Mouse (Mus musculus) embryonic facial prominence, embryonic 15.5 days (tissue): ENCODE data around the gene Hamp. TPM values are rescaled to one million over a fixed set of nuclear protein-coding genes. Genes with fewer than 3 reads are reported as not detected.

Source experiments
- ATAC-seq: fragments of 200-750 bp; cut with Nextera tagmentation; 2 replicates; pipeline ENCODE4 v1.8.0; 2017; ENCODE audit warnings: low read depth, moderate TSS enrichment; ENCODE audit not compliant: insufficient number of reproducible peaks, low FRiP score, low TSS enrichment
- H3K27ac ChIP-seq: fragments of 300-500 bp; sonication (generic); replicated peaks from 2 replicates; pipeline ENCODE4 v1.5.1; 2015; ENCODE audit warnings: mild to moderate bottlenecking, inconsistent platforms
- H3K27me3 ChIP-seq: fragments of 300-500 bp; sonication (generic); 2 replicates; pipeline ENCODE4 v1.6.1; 2015; ENCODE audit warnings: inconsistent platforms
- H3K36me3 ChIP-seq: fragments of 300-500 bp; sonication (generic); 2 replicates; pipeline ENCODE4 v1.6.1; 2015; ENCODE audit warnings: mild to moderate bottlenecking, inconsistent platforms
- H3K4me1 ChIP-seq: fragments of 300-500 bp; sonication (generic); 2 replicates; pipeline ENCODE4 v1.6.1; 2015; ENCODE audit warnings: inconsistent platforms
- H3K4me2 ChIP-seq: fragments of 300-500 bp; sonication (generic); replicated peaks from 2 replicates; pipeline ENCODE4 v1.6.1; 2015; ENCODE audit warnings: mild to moderate bottlenecking, inconsistent platforms
- H3K4me3 ChIP-seq: fragments of 300-500 bp; sonication (generic); replicated peaks from 2 replicates; pipeline ENCODE4 v1.5.1; 2015; ENCODE audit warnings: mild to moderate bottlenecking, inconsistent platforms
- H3K9ac ChIP-seq: fragments of 300-500 bp; sonication (generic); 2 replicates; pipeline ENCODE4 v1.6.1; 2015; ENCODE audit warnings: inconsistent platforms
- H3K9me3 ChIP-seq: fragments of 300-500 bp; sonication (generic); replicated peaks from 2 replicates; pipeline ENCODE4 v1.6.1; 2016; ENCODE audit warnings: inconsistent platforms
- WGBS: fragments of 180-500 bp; shearing (Covaris S2); methylation state at CpG from one replicate; pipeline ENCODE4 v1.1.7; 2015; 5-methylcytosine and 5-hydroxymethylcytosine counted together
- polyA plus RNA-seq: library from polyadenylated mRNA; unstranded; fragments of >200 nt; fragmentation: Nextera tagmentation; extraction: Ambion mirVana; gene quantifications from 2 replicates; pipeline ENCODE4 v1.2.1, GENCODE M21; 2015

The Hamp gene
- not detected in 2 replicates for polyA plus RNA-seq

- peaks cover 13% of the 10 kb centered on the region for H3K36me3 ChIP-seq
- ATAC-seq: no peak
Measured at GRCm38 (mm10) chr7:30943909-30944635, at the start of gene Hamp. Hamp (minus strand) TSS chr7:30944032.

GRCm38 (mm10) chr7:30992148-30992547 is 48.3 kb upstream of the Hamp start:
- Histone ChIP-seq H3K4me3 (no peak overlapping the region), H3K4me2 (no peak overlapping the region), H3K4me1 (peaks cover 6% of the 10 kb centered on the region; the same call in 1 of the 2 replicates), H3K9me3 (peaks cover 8% of the 10 kb centered on the region; the same call in 1 of the 2 replicates), H3K27me3 (no peaks in the 10 kb centered on the region), H3K27ac (no peak overlapping the region), H3K9ac (no peak overlapping the region), H3K36me3 (no peaks in the 10 kb centered on the region)
- ATAC-seq: no peak
- WGBS: 77% methylated on average over 5 of the region's 5 CpGs

More at GRCm38 (mm10) chr7:30943909-30944635, at the start of gene Hamp:
- no peak within 1 kb of the TSS for H3K4me2 ChIP-seq
- no peaks in the 10 kb centered on the region for H3K27me3 ChIP-seq
- H3K4me1 ChIP-seq: no peaks in the 10 kb centered on the region
- H3K4me3 ChIP-seq: no peak within 1 kb of the TSS
- H3K27ac ChIP-seq: no peak within 1 kb of the TSS
- WGBS: 52% methylated on average over 9 of the region's 9 CpGs
- H3K9ac ChIP-seq: no peak within 1 kb of the TSS
- no peaks in the 10 kb centered on the region for H3K9me3 ChIP-seq

GRCm38 (mm10) chr7:30988519-30989162 is 44.8 kb upstream of the Hamp start:
- Histone ChIP-seq H3K36me3 (no peaks in the 10 kb centered on the region), H3K4me2 (no peak overlapping the region), H3K9me3 (no peaks in the 10 kb centered on the region), H3K27ac (no peak overlapping the region), H3K27me3 (no peaks in the 10 kb centered on the region), H3K4me1 (no peaks in the 10 kb centered on the region), H3K4me3 (no peak overlapping the region), H3K9ac (no peak overlapping the region)
- no peak for ATAC-seq
- WGBS: 84% methylated on average over 4 of the region's 4 CpGs

DNA sequence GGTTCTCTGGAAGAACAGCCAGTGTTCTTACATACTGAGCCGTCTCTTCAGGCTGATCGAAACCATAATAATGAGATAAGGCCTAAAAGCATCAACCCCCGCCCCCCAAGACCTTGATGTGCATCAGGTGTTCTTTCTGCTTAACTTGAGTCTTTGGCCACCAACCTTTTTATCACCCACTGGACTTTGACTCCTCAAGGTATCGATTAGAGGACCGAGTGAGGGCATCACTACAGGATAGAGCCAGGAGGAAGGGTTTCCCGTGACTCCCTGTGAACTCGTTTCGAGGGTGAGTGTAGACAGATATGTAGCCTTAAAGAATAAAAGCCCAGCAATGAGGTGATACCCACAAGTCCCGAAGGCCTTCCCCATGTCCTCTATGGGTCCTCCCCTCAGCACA is 41.5 kb upstream of the Hamp start:
- H3K9me3 ChIP-seq: no peaks in the 10 kb centered on the region
- no peak overlapping the region for H3K4me2 ChIP-seq
- no peaks in the 10 kb centered on the region for H3K36me3 ChIP-seq
- WGBS: 83% methylated on average over 9 of the region's 9 CpGs
- no peaks in the 10 kb centered on the region for H3K4me1 ChIP-seq
- H3K4me3 ChIP-seq: no peak overlapping the region
- no peaks in the 10 kb centered on the region for H3K27me3 ChIP-seq
- ATAC-seq: no peak
- H3K9ac ChIP-seq: no peak overlapping the region
- no peak overlapping the region for H3K27ac ChIP-seq

DNA sequence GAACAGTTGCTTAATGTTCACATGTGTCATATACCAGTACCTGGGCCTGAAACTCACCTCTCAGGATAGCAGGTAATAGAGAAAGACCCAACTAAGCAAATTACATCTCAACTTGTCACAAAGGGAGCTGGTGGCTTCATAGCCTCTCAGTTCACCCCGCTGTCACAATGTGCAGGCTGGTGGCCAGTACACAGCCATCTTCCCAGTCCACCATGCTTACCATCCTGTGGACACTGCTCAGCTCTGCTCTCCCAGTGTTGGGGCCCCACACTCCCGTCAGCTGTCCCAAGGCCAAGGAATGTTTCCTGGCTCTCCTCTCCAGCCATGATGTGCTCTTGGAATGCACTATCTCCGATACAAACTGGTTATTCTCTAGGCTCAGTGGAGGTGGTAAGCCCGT is 37.9 kb upstream of the Hamp start:
- ATAC-seq: no peak

GRCm38 (mm10) chr7:30973501-30974289 is 29.9 kb upstream of the Hamp start, which contains the start of gene Fam187b:
Fam187b (plus strand) TSS chr7:30973790.
- H3K4me1 ChIP-seq: peaks cover 6% of the 10 kb centered on the region
- WGBS: under 1% methylated on average over 37 of the region's 37 CpGs
- H3K4me2 ChIP-seq: peak within 1 kb of the TSS; percentile 54
- no peaks in the 10 kb centered on the region for H3K36me3 ChIP-seq
- H3K4me3 ChIP-seq: peak within 1 kb of the TSS; percentile 51
- H3K9me3 ChIP-seq: no peaks in the 10 kb centered on the region
- peak within 1 kb of the TSS; percentile 78 for H3K27ac ChIP-seq
- H3K9ac ChIP-seq: peak within 1 kb of the TSS; percentile 31
- peak; percentile 87 for ATAC-seq
- peaks cover 22% of the 10 kb centered on the region for H3K27me3 ChIP-seq

More for the DNA sequence above, 37.9 kb upstream of the Hamp start:
- H3K27ac ChIP-seq: no peak overlapping the region
- no peaks in the 10 kb centered on the region for H3K36me3 ChIP-seq
- H3K27me3 ChIP-seq: no peaks in the 10 kb centered on the region
- WGBS: 88% methylated on average over 4 of the region's 4 CpGs
- H3K4me1 ChIP-seq: no peaks in the 10 kb centered on the region
- no peak overlapping the region for H3K4me3 ChIP-seq
- H3K4me2 ChIP-seq: no peak overlapping the region
- no peaks in the 10 kb centered on the region for H3K9me3 ChIP-seq
- no peak overlapping the region for H3K9ac ChIP-seq

- Histone ChIP-seq H3K9ac (peak within 1 kb of the TSS; percentile 31), H3K27ac (peak within 1 kb of the TSS; percentile 78), H3K36me3 (no peaks in the 10 kb centered on the region), H3K27me3 (peaks cover 22% of the 10 kb centered on the region), H3K4me3 (peak within 1 kb of the TSS; percentile 51), H3K4me2 (peak within 1 kb of the TSS; percentile 54), H3K9me3 (no peaks in the 10 kb centered on the region), H3K4me1 (peaks cover 6% of the 10 kb centered on the region)
- ATAC-seq: no peak
- 0% methylated on average over 19 of the region's 19 CpGs for WGBS
Measured at GRCm38 (mm10) chr7:30973251-30973500, 29.3 kb upstream of the Hamp start, which contains the start of gene Lsr. Lsr (minus strand) TSS chr7:30973464.

DNA sequence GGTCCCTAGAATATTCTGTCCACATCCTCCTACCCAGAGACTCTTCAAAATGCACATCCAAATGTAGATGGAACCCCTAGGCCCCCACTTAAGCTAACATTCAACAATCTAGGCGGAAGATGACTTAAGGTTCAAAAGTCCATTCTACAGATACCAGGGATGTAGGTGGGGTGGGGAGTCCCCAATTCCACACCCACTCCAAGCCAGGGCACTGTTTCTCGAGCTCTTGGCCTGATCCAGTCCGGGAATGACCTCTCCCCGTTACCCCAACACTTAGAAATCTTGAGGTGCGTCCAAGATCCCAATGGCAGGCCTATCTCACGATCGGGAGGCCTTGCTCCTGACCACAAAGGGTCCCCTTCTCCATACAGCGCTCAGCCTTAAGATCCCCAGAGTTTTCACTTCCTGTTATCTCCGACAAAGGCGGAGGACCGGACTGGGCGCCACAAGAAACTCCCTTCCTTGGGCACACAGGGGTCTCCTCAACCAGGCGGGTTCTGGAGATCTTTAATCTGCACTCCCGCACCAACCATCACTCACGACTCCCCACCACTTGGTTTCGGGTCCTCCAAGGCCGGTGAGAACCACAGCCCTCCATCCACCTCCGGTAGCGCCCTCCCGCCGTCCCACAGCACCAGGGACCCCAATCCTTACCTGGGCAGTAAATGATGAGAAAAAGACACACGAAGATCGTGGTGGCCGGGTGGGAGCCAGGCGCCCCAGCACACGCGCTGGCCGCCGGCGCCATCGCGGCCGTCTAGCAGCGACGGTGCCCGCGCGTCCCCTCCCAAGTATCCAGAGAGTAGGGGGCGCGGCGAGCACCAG is 28.8 kb upstream of the Hamp start:
- H3K27ac ChIP-seq: 0 out of 2 replicates have a peak overlapping the region, but pooled peaks have one; percentile 78
- H3K36me3 ChIP-seq: no peaks in the 10 kb centered on the region
- H3K27me3 ChIP-seq: peaks cover 22% of the 10 kb centered on the region
- no peaks in the 10 kb centered on the region for H3K9me3 ChIP-seq
- 6% methylated on average over 41 of the region's 41 CpGs for WGBS
- ATAC-seq: 0 out of 2 replicates have a peak, but pooled peaks have one; percentile 8
- H3K4me3 ChIP-seq: peak overlapping the region; percentile 51
- peak overlapping the region; percentile 54 for H3K4me2 ChIP-seq
- H3K4me1 ChIP-seq: peaks cover 6% of the 10 kb centered on the region
- H3K9ac ChIP-seq: peak overlapping the region; percentile 31

- Histone ChIP-seq H3K36me3 (no peaks in the 10 kb centered on the region), H3K4me2 (peak overlapping the region; percentile 54; the same call in 1 of the 2 replicates), H3K4me3 (peak overlapping the region; percentile 51; the same call in 1 of the 2 replicates), H3K4me1 (peaks cover 6% of the 10 kb centered on the region), H3K9me3 (no peaks in the 10 kb centered on the region), H3K27ac (no peak overlapping the region), H3K27me3 (peaks cover 22% of the 10 kb centered on the region), H3K9ac (no peak overlapping the region)
- no peak for ATAC-seq
- WGBS: 94% methylated on average over 15 of the region's 15 CpGs
Measured at GRCm38 (mm10) chr7:30971901-30972300, 28.1 kb upstream of the Hamp start.

DNA sequence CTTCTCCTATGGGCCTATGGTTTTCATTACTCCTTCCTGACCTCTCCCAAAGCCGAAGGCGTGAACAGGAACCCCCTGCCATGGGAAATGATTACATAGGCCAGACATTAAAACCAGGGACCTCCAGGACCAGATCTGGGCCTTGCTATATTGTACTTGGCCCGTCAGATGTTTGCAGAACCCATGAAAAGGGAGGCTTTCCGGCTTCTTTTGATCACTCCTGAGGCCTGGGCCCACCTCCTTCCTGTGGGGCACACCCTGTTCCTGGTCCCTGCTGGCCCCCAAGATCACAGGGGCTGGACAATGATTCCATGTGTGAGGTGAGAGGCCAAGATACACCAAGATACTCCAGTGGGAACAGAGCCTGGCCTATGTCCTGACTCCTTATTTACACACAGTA is 25.3 kb upstream of the Hamp start:
- ATAC-seq: no peak
- Histone ChIP-seq H3K27me3 (peaks cover 22% of the 10 kb centered on the region), H3K9me3 (no peaks in the 10 kb centered on the region), H3K4me2 (no peak overlapping the region), H3K4me1 (peaks cover 6% of the 10 kb centered on the region), H3K27ac (no peak overlapping the region), H3K4me3 (no peak overlapping the region), H3K9ac (no peak overlapping the region), H3K36me3 (no peaks in the 10 kb centered on the region)
- 80% methylated on average over 4 of the region's 4 CpGs for WGBS
